Mouse (Mus musculus): Measurements from ENCODE around the gene Slc25a13.

Gene Slc25a13

DNA sequence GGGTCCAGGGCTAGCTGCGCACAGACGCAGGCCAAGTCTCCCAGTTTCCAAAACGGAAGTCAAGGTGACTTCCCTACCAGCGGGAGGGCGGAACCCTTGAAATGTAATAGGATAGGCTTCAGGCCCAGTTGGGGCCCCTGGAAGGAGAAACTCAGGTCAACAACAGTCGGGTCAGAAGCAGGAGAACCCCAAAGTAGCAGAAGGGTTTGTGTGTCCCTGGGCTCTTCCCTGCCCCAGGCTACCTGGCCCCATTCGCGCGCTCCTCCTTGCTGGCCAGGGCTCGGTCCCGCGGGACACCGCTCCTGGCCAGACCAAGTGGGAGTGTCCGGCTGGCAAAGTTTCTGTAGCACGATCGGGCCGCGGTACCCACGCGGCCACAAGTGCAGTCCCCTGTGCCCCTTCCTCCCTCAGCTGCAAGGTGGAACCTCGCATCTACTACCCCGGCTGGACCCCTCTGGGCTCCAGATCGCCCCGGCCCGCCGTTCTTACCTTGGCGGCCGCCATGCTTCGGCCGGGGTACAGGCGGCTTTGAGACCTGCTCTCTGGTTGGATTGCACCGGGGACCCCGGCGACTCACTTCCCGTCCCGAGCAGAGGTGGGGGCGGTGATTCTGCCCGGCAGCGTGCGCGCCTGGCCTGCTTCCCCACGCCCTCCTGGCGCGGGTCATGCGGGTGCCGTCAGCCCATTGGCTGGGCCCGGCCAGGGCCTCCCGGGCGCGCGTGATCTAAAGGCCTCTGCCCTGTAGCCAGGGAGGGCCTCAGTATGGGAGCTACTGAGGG lies at the start of gene Slc25a13:
Gene Slc25a13, minus strand, starts transcription at position 667 of the 779 bp plus-strand sequence.
- peak; percentile 48 to 52 for DNase-seq

GRCm38 (mm10) chr6:6265761-6266160 lies 48.8 kb upstream of the Slc25a13 start:
- DNase-seq: no peak

DNA sequence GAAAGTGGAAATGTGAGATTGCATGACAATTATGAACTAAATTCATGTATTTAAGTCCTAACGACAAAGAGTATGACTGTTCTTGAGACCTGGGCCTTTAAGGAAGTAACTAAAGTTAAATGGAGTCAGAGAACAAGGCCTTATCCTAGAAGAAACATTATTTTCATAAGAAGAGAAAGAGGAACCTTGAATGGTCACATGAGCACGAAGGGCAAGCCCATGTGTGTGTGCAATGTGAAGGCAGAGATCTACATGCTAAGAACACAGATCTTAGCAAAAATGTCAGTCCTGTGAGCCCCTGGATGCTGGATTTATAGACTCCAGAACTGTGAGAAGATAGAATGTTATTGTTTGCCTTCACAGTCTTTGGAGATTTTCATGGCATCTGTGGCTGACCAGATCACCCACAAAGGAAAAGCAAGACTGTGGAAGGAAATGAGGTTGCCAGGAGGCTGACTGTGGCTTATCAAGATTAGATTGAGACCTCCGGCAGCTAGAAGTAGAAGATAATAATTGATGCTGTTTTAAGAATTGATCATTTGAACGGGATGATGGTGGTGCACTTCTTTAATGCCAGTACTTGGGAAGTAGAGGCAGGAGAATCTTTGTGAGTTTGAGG lies 46.4 kb upstream of the Slc25a13 start:
- no peak for DNase-seq

DNA sequence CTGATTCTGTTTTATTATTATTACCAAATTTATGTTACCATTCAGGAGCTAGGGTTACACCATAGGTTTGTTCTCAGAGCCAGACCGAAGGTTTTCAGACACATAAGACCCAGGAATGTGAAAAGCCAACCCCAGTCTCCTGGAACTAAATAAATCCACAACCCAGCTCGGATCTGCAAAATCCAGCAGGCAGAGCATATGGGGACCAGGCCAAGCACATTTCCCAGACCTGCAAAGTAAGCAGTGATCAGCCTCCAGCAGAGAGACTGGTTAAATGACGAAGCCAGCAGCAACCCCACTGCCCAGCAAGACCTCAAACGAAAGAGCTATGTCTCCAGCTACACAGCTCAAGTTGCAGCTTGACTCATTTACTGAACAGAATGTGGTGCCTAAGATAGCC lies 43.9 kb upstream of the Slc25a13 start:
- no peak for DNase-seq

GRCm38 (mm10) chr6:6248500-6248899 lies 31.5 kb upstream of the Slc25a13 start:
- no peak for DNase-seq

GRCm38 (mm10) chr6:6243828-6244227 lies 26.9 kb upstream of the Slc25a13 start:
- no peak for DNase-seq

DNA sequence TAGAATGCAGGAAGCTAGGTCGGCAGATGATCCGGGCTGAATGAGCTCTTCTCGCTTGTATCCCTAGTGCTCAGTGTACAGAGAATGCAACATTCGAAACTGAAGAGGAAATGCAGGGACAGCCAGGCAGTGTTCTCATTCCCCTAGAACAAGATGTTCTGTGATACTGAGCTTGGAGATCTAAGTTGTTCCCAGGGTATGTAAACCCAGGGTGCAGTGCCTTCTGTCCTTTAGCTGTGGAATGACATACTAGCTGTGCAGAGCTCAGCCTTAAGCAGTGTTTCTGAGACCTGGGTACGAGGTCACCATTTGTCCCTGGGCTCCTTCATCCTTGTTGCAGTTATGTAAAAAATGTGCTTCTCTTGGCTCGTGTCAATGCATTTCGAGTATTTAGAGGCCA lies 25.1 kb upstream of the Slc25a13 start:
- no peak for DNase-seq

DNA sequence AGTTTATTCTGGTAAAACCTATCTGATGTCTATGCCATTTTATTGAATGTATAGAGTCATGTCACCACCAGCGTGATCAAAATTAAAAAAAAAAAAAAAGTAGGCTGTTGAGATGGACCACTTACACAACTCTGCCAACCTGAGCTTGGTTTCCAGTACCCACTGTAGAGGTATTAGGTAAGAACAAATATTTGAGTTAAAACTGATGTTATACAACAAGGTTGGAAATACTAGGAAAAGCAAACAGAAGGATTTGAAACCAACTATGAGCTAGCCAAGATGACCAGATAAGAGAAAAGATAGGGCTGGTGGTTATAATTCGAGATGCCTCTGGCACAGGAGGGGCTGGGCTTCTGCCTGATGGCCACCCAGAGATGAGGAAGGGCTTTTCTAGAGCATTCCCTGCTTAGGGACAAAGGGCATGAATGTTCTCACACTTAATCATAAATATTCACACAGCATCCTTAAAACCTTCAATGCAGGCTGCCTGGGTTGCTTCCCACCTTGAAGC lies 19.9 kb upstream of the Slc25a13 start:
- DNase-seq: no peak

DNA sequence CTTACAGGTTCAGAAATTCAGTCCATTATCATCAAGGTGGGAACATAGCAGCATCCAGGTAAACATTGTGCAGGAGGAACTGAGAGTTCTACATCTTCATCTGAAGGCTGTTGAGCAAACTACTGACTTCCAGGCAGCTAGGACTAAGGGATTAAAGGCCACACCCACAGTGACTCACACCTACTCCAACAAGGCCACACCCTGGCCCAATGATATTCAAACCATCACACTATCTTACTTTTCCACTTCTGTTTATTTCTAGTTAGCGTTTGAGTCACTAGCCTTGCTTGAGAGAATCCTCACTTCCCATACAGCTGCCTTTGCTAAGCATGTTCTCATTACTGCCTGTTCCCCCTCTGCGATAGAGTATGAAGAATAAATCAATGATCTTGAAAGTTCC lies 13.3 kb upstream of the Slc25a13 start:
- no peak for DNase-seq

GRCm38 (mm10) chr6:6222721-6223120 lies 5.7 kb upstream of the Slc25a13 start:
- no peak for DNase-seq

DNA sequence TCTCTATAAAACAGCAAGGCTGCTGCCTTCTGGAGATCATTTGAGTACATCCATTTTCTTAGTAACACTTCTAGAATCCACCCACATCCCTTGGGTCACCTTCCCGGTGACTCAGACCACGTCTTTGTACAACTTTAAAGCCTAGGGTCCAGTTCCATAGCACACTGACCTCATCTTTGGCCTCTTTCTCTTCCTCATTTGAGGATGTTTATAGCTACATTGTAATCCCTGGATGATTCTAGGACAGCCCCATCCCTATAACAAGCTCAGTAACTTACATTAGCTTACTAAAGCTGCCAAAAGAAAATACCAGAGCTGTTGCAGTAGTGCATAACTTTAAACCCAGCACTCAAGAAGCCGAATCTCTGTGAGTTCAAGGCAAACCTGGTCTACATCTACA lies 3.6 kb upstream of the Slc25a13 start:
- DNase-seq: no peak

DNA sequence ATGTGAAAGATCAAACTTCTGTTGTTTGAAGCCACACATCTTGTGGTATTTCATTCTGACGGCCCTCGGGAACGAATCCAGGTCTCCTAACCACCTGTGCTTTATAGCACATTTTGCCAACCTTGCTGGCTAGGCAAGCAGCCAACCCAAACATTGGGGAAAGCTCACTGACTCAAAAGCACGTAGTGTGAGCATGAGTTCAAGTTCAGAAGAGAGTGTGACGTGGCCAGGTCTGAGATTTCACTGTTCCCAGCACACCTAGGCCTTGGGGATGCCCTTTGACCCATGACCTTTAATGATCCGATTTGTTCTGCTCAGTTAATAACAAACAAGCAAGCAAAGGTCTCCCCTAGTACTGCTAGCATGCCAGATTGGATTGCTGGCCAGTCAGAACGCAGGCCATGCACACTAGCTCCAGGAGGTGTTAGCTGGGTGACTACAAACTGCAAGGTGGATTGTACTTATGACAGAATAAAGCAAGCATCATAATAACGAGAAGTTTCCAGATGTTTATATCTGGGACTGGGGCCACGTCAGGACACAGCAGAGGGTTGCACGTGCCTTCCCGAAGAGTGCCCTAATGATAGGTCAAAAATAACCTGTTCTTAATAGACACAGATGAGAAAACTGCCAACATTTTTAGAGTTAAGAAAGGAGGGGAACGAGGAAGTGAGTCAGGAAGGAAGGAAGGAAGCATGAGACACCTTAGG lies 2.8 kb upstream of the Slc25a13 start:
- DNase-seq: no peak

DNA sequence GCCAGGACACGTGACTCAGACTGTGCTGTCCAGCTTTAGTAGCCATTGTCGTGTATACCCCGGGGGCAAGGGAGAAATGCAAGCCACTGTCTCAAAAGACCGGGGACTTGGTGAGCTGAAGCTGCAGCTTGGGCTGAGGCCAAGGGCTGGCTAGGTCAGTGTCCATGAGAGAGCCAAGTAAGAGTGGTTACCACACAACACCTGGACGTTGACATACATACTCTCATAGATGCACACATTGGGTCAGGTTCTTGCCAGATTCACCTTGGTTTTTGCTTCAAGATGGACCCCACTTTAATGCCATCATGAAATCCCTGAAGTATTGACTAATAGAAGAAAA lies 283 bp upstream of the Slc25a13 start:
- no peak for DNase-seq

GRCm38 (mm10) chr6:6216120-6216506 lies 860 bp downstream of the Slc25a13 start:
- no peak for DNase-seq

GRCm38 (mm10) chr6:6212360-6213310 lies 4.3 kb downstream of the Slc25a13 start:
- DNase-seq: no peak

GRCm38 (mm10) chr6:6211958-6212357 lies 5.0 kb downstream of the Slc25a13 start:
- DNase-seq: no peak

GRCm38 (mm10) chr6:6210637-6211036 lies 6.3 kb downstream of the Slc25a13 start:
- DNase-seq: no peak

- DNase-seq: no peak
Observed at GRCm38 (mm10) chr6:6208351-6209059, 8.5 kb downstream of the Slc25a13 start.

DNA sequence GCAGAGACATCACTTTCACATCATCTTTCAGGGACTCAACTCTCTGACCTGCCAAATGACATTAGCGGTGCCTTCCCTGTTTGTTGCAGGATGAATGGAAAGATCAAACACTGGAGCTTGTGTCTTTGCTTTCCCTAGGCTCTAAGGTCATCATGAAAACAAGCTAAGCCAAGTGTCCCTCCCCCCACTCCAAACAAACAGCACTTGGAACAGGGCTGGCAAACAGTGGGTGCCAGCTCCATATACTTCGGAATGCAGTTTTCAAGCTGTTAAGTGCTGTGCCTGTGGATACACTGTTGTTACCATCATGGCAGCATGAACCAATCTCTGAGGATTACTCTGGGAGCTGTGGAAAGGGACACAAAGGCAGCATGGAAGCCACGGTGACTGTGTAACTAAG lies 9.1 kb downstream of the Slc25a13 start:
- DNase-seq: no peak

- no peak for DNase-seq
Observed at GRCm38 (mm10) chr6:6207395-6207794, 9.6 kb downstream of the Slc25a13 start.

DNA sequence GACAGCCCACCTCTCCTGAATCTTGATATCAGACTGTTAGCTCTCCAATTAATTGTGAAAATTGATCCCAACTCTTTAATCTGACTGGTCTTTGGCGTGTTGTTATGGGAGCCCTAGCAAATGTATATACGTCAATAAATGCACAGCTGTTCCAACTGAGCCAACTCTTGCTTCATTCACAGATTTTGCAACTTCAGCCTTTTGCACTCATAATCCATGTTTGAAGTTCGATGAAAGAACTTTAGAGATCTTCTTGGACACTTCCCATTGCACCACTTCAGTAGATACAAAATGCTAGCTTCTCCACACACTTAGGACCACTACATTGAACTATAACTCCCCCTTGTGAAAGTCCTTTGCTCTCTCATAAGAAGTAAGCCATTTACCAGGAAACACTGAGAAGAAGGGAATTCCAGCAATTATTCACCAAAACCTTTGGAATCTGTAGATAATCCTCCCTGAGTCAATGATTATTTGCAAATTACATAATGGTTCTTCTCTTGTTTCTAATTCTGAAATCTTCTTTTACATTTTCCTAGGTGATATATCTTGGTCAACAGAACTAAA lies 11.3 kb downstream of the Slc25a13 start:
- no peak for DNase-seq

- no peak for DNase-seq
Observed at GRCm38 (mm10) chr6:6202451-6202850, 14.5 kb downstream of the Slc25a13 start.

All from thymus, adult 18-20 months (tissue).